Mouse (Mus musculus) olfactory bulb, adult 2 months (tissue): ENCODE data around the gene Acss2.
A peak's percentile ranks its signal among the peaks of the same experiment; 100 is the strongest.

ENCODE experiments used
- CTCF ChIP-seq: fragments of 200-500 bp; IDR thresholded peaks from 2 replicates; pipeline ENCODE4 v1.5.1; 2012; ENCODE audit warnings: low read depth, mild to moderate bottlenecking, low read length, moderate library complexity; ENCODE audit not compliant: insufficient read depth
- POLR2A ChIP-seq: fragments of 200-500 bp; IDR thresholded peaks from 2 replicates; pipeline ENCODE4 v1.6.1; 2012; ENCODE audit warnings: mild to moderate bottlenecking, low read depth, low read length, moderate library complexity; ENCODE audit not compliant: insufficient read depth

- TF ChIP-seq CTCF, result no peak
- peak; percentile 56 for TF ChIP-seq POLR2A
Measured at GRCm38 (mm10) chr2:155592137-155592853, 74.5 kb downstream of the Acss2 start, which contains the start of gene Gss.
